Mouse (Mus musculus) limb, embryonic 15.5 days (tissue): ENCODE measurements around the gene Yrdc. TPM values are rescaled to one million over a fixed set of nuclear protein-coding genes. Genes with fewer than 3 reads are reported as not detected.

Experiments used
- ATAC-seq: fragments of 200-750 bp; cut with Nextera tagmentation; 2 replicates; pipeline ENCODE4 v1.8.0; 2017; ENCODE audit warnings: low read depth, moderate TSS enrichment; ENCODE audit not compliant: insufficient number of reproducible peaks, low FRiP score, low TSS enrichment
- H3K27ac ChIP-seq: fragments of 300-500 bp; sonication (generic); 2 replicates; pipeline ENCODE4 v1.5.1; 2015; ENCODE audit warnings: moderate library complexity, mild to moderate bottlenecking, inconsistent platforms
- H3K27me3 ChIP-seq: fragments of 300-500 bp; sonication (generic); 2 replicates; pipeline ENCODE4 v1.6.1; 2015; ENCODE audit warnings: inconsistent platforms
- H3K36me3 ChIP-seq: fragments of 300-500 bp; sonication (generic); 2 replicates; pipeline ENCODE4 v1.6.1; 2015; ENCODE audit warnings: inconsistent platforms
- H3K4me1 ChIP-seq: fragments of 300-500 bp; sonication (generic); 2 replicates; pipeline ENCODE4 v1.6.1; 2015; ENCODE audit warnings: inconsistent platforms
- H3K4me2 ChIP-seq: fragments of 300-500 bp; sonication (generic); 2 replicates; pipeline ENCODE4 v1.6.1; 2015; ENCODE audit warnings: mild to moderate bottlenecking, inconsistent platforms
- H3K4me3 ChIP-seq: fragments of 300-500 bp; sonication (generic); 2 replicates; pipeline ENCODE4 v1.5.1; 2015; ENCODE audit warnings: mild to moderate bottlenecking, inconsistent platforms
- H3K9ac ChIP-seq: fragments of 300-500 bp; sonication (generic); 2 replicates; pipeline ENCODE4 v1.6.1; 2015; ENCODE audit warnings: inconsistent platforms
- H3K9me3 ChIP-seq: fragments of 300-500 bp; sonication (generic); 2 replicates; pipeline ENCODE4 v1.6.1; 2016; ENCODE audit warnings: inconsistent platforms
- WGBS: fragments of 180-500 bp; shearing (Covaris S2); methylation state at CpG from one replicate; pipeline ENCODE4 v1.1.7; 2015; 5-methylcytosine and 5-hydroxymethylcytosine counted together
- polyA plus RNA-seq: library from polyadenylated mRNA; unstranded; fragments of >200 nt; fragmentation: Nextera tagmentation; extraction: Ambion mirVana; gene quantifications from 2 replicates; pipeline ENCODE4 v1.2.1, GENCODE M21; 2015

Gene Yrdc
- polyA plus RNA-seq = 32.1 and 40.1 TPM in 2 replicates

DNA sequence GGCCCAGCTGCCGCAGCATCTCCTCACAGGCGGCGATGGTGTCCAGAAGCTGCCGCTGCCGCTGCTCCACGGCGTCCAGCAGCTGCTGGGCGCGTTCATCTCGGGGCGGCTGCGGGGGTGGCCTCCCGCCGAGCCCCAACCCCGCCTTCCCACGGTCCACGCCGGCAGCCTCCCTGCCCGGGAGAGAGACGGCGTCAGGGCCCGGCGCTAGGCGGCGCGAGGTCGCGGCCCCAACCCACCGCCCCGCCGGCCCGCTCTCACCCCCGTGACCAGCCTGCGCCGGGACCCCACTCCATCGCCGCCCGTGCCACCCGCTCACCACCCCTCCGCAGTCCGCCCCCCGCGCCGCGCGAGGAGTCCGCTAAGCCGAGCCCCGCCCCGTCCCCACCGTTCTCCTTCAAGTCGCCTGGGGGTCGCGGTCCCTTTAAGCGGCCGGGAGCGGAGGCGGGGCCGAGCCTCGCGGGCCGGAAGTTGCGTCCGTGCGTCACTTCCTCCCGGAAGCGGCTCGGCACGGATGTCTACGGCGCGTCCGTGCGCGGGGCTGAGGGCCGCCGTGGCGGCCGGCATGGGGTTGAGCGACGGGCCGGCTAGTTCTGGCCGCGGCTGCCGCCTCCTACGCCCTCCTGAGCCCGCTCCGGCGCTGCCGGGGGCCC is at the start of gene Yrdc:
Gene Yrdc (plus strand): TSS at position 419 of the 653 bp plus-strand sequence.
- H3K9ac ChIP-seq = peak within 1 kb of the TSS; percentile 85
- H3K27ac ChIP-seq = peak within 1 kb of the TSS; percentile 93
- H3K4me2 ChIP-seq = peak within 1 kb of the TSS; percentile 84
- ATAC-seq = peak; percentile 92
- no peaks in the 10 kb centered on the region for H3K27me3 ChIP-seq
- H3K9me3 ChIP-seq = no peaks in the 10 kb centered on the region
- H3K4me1 ChIP-seq = peaks cover 22% of the 10 kb centered on the region
- H3K4me3 ChIP-seq = peak within 1 kb of the TSS; percentile 98
- peaks cover 30% of the 10 kb centered on the region for H3K36me3 ChIP-seq
- WGBS = 1% methylated on average over 67 of the region's 90 CpGs

DNA sequence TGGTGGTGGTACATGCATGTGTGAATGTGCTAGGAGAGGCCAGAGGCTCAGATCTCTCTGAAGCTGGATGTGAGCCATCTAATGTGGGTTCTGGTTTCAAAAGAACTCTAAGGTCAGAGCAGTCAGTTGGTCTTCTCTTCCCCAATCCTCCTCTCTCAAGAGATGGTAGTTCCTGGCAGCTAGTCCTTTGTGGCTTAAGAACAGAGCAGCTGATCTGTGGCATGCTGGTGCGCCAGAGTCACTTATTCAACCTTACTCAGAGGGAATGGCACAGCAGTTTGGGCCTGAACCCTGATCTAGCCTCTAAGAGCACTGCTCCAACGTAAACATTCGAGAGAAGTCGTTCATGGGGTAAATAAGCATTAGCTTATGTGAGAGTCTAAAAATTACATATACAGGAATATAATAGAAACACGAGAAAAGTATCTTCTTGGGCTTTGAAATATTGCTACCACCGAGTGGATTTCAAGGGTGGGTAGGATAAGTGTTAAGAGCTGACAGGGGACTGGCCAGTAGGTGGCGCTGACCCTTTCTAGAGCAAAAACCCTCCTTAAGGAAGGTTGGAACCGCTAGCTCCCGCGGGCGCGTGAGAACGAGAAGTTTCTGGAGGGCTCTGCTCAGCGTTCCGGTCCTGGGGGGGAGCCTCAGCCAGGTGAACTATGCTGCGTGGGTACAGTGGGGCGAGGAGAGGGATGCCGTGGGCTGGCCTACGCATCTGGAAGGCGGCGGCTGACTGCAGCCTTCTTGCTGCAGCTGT is 48.7 kb upstream of the Yrdc start, which contains the start of gene Mtf1:
Gene Mtf1 (plus strand): TSS at position 553 of the 757 bp plus-strand sequence.
- H3K9me3 ChIP-seq = no peaks in the 10 kb centered on the region
- peak within 1 kb of the TSS; percentile 93 for H3K4me3 ChIP-seq
- ATAC-seq = peak; percentile 79
- H3K27ac ChIP-seq = peak within 1 kb of the TSS; percentile 98
- peak within 1 kb of the TSS; percentile 97 for H3K9ac ChIP-seq
- H3K27me3 ChIP-seq = no peaks in the 10 kb centered on the region
- peaks cover 60% of the 10 kb centered on the region for H3K36me3 ChIP-seq
- WGBS = 2% methylated on average over 21 of the region's 21 CpGs
- peak within 1 kb of the TSS; percentile 86 for H3K4me2 ChIP-seq
- peaks cover 10% of the 10 kb centered on the region for H3K4me1 ChIP-seq

DNA sequence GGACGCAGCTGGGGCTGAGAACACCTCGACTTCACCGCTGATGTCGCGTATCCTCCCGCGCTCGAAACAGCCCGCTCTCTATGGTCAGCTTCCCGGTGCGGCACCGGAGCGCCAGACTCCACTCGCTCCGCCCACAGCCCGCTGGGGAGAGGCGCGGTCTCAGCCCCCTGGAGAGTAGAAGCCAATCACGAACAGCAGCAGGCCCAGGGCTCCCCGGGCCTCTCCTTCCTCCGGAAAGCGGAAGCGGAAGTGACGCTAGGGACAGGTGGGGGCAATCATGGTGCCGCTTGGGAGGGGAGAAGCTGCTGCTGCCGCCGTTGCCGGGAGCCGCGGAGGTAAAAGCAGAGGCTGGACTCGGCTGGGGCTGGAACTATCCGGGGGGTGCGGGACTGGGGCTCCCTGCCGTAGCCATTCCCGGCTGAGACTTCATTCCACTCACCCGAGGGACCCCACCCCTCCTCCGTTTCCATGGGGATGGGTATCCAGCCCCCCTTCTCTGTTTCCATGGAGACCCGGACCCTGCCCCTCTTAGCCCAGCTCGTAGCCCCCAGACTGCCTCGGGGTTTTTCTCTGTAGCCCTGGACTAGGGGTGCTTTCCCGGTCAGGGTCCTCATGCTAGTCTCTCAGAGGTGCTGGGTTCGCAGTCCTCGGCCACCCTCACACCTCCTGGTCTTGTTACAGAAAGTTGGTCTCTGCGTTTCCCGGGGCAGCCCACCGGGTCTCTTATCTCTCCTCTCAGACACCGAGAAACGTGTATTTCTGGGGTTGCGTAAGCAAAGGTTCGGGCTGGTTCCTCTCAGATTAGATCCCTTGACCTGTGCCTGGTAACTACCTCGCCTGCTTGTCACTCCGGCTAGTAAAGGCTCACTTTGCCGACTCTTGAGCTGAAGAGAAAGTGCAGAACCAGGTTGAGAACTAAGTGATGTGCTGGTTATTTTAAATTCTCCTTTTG is 47.9 kb upstream of the Yrdc start:
- H3K9me3 ChIP-seq = no peaks in the 10 kb centered on the region
- WGBS = 1% methylated on average over 52 of the region's 53 CpGs
- peaks cover 10% of the 10 kb centered on the region for H3K4me1 ChIP-seq
- H3K27me3 ChIP-seq = no peaks in the 10 kb centered on the region
- H3K27ac ChIP-seq = peak overlapping the region; percentile 98
- H3K4me3 ChIP-seq = peak overlapping the region; percentile 93
- H3K4me2 ChIP-seq = peak overlapping the region; percentile 86
- peak; percentile 98 for ATAC-seq
- peak overlapping the region; percentile 97 for H3K9ac ChIP-seq
- peaks cover 64% of the 10 kb centered on the region for H3K36me3 ChIP-seq

DNA sequence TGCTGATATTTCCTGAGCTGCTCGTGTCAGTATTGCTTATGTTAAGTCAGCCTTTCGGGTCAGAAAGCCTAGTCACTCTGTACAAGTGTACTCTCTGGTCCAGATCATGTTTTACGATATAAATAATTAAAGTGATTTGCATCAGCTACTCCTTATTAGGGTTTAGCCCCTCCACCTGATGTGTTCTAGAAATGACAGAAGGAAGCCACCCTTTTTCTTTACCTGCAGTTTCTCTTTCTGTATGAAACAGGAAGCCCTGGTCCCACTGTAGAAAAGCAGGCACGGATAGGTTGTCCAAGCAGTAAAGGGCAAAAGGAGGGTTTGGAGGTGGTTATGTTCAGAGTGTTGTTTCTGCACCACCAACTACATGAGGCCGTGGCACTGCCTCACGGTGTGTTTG is 47.1 kb upstream of the Yrdc start:
- Histone ChIP-seq H3K36me3 (peaks cover 58% of the 10 kb centered on the region), H3K27me3 (no peaks in the 10 kb centered on the region), H3K4me2 (peak overlapping the region; percentile 86), H3K9me3 (no peaks in the 10 kb centered on the region), H3K9ac (peak overlapping the region; percentile 97; the same call in 1 of the 2 replicates), H3K4me3 (peak overlapping the region; percentile 93), H3K4me1 (peaks cover 10% of the 10 kb centered on the region), H3K27ac (no peak overlapping the region)
- no peak for ATAC-seq
- WGBS = 75% methylated on average over 6 of the region's 6 CpGs

DNA sequence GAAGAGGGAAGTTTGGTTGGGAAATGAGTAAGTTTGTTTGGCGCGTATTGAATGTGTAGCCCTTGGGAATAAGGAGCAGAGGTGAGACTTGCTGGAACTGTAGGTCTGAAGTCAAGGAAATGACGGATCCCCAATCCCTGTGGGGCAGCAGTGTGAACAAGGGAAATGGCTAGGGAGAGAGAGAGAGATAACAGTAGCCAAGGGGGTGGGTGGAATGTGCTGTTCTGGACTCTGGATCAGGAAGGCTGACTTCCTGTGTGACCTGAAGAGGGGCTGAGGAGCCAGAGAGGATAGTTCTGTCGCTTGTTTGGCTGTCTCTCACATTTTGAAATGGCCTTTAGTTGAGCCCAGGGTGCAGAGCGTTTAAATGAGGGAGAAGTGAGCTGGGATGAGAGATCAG is 42.0 kb upstream of the Yrdc start:
- H3K36me3 ChIP-seq = peaks cover 61% of the 10 kb centered on the region
- 81% methylated on average over 5 of the region's 5 CpGs for WGBS
- no peak for ATAC-seq
- H3K4me1 ChIP-seq = peaks cover 3% of the 10 kb centered on the region
- H3K4me2 ChIP-seq = no peak overlapping the region
- no peaks in the 10 kb centered on the region for H3K27me3 ChIP-seq
- H3K4me3 ChIP-seq = no peak overlapping the region
- no peak overlapping the region for H3K9ac ChIP-seq
- no peak overlapping the region for H3K27ac ChIP-seq
- H3K9me3 ChIP-seq = no peaks in the 10 kb centered on the region

DNA sequence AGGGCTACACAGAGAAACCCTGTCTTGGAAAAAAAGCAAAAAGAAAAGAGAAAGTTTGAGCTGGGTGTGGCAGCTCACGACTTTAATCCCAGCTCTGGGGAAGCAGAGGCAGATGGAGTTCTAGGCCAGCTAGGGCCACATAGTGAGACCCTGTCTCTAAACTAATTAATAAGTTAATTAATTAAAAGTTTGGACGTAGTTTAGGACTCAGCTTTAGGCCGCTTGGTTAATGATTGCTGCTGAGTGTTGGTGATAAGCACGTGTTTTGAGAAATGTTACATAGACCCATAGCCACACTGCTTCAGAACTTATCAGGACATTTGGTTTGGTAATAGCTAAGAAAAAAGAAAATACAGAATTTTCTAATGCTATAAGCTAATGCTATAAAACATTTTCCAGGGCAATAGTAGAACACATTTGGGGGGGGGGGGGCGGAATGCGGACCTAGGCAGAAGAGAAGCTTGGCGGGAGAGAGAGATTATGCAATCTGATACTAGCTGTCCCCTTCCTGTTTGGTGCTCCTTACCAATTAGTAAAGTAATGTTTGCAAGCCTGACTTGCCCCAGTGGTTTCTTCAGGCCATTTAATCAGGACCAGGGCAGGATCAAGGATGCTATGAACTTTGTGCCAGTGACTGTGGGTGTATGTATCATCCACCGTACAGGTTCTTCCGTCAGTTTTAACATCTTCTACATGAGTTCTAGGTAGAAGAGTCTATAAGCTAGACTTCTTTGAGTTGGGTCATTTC is 41.2 kb upstream of the Yrdc start:
- Histone ChIP-seq H3K9ac (no peak overlapping the region), H3K4me1 (no peaks in the 10 kb centered on the region), H3K27me3 (no peaks in the 10 kb centered on the region), H3K4me3 (no peak overlapping the region), H3K27ac (no peak overlapping the region), H3K36me3 (peaks cover 63% of the 10 kb centered on the region), H3K4me2 (no peak overlapping the region), H3K9me3 (no peaks in the 10 kb centered on the region)
- WGBS = 84% methylated on average over 9 of the region's 9 CpGs
- no peak for ATAC-seq

DNA sequence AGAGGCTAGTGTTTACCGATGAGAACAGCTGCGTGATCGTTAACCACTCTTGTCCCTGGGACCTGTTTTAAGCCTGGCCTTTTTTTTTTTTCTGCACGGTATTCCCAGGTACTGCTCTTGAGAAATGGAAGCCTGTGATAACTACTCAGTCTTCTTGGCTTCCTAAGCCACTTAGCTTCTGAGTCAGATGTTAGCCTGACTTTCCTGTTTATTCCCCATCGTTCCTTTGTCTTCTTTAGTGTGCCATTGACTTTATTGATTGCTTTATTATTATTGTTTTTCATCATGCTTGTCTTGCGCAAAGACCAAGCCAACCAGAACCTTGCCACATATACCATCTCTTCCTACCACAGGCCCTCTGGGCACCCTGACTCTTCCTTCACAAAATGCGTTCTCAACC is 40.4 kb upstream of the Yrdc start:
- no peaks in the 10 kb centered on the region for H3K27me3 ChIP-seq
- 88% methylated on average over 7 of the region's 7 CpGs for WGBS
- H3K4me3 ChIP-seq = no peak overlapping the region
- ATAC-seq = no peak
- no peaks in the 10 kb centered on the region for H3K4me1 ChIP-seq
- no peaks in the 10 kb centered on the region for H3K9me3 ChIP-seq
- H3K4me2 ChIP-seq = no peak overlapping the region
- H3K36me3 ChIP-seq = peaks cover 55% of the 10 kb centered on the region
- no peak overlapping the region for H3K9ac ChIP-seq
- H3K27ac ChIP-seq = no peak overlapping the region

DNA sequence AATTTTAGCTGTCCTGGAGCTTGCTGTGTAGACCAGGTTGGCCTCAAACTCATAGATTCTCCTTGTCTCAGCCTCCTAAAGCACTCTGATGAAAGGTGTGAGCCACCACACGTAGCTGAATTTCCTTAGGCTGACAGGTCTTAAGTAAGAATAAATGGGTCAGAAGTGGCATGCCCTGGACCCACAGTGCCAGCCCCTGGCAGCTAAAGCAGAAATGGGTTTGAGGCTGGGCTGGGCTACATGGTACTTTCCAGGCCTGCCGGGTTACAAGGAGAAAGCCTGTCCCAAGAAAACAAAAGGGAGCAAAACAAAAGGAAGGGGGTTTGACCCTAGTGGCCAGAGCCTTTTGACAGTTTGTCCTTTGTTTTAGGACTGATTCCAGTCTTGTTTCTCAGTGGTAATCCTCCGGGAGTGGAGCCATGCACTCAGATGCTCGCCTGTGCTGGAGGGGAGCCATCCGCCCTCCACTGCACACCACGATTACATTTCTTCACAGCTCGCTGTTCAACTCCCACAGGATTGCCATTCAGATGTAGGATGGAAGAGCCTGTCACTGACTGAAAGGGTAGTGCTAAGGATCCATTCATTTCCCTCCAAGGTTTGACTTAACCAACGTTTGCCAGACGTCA is 39.0 kb upstream of the Yrdc start:
- no peak for ATAC-seq
- no peaks in the 10 kb centered on the region for H3K27me3 ChIP-seq
- 78% methylated on average over 9 of the region's 9 CpGs for WGBS
- no peaks in the 10 kb centered on the region for H3K9me3 ChIP-seq
- H3K36me3 ChIP-seq = peaks cover 45% of the 10 kb centered on the region
- no peak overlapping the region for H3K9ac ChIP-seq
- no peak overlapping the region for H3K4me3 ChIP-seq
- H3K4me2 ChIP-seq = no peak overlapping the region
- H3K27ac ChIP-seq = no peak overlapping the region
- H3K4me1 ChIP-seq = no peaks in the 10 kb centered on the region

DNA sequence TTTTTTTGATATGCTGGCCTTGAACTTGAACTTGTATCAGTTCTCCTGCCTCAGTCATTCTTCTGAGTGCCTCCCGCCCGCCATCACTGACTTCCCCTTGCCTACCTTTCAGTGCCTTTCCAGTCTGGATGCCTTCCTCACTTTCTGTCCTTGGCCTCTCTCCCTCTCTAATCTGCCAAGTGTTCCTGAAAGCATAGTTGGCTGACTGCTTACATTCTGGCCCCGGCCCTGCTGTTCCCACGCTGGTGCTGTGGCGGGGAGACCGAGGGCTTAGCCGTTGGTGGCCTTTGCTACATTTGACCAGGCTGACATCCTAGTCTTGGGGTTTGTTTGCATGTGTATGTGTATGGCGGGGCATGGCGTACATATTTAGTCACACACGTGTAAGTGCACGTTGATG is 34.6 kb upstream of the Yrdc start:
- Histone ChIP-seq H3K9ac (no peak overlapping the region), H3K9me3 (no peaks in the 10 kb centered on the region), H3K36me3 (peaks cover 35% of the 10 kb centered on the region), H3K4me1 (peaks cover 6% of the 10 kb centered on the region), H3K27ac (no peak overlapping the region), H3K4me2 (no peak overlapping the region), H3K27me3 (no peaks in the 10 kb centered on the region), H3K4me3 (no peak overlapping the region)
- no peak for ATAC-seq
- 93% methylated on average over 11 of the region's 11 CpGs for WGBS

DNA sequence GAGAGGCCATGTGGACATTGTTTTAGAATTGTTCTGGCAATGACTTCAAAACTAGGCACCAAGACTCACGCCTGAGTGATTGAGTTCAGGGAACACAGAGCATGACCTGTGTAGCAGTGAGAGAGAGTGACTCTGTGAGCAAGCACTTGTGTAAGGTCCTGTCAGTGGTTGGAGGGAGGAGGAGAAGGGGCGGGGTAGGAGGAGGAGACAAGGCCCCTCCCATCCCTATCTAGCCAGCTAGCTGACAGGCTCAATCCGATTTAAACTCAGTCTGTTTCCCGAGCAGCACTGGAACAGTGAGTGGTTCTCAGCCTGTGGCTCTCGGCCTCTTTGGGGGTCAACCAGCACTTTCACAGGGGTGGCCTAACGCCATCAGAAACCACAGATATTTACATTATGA is 32.7 kb upstream of the Yrdc start:
- Histone ChIP-seq H3K27ac (no peak overlapping the region), H3K4me2 (no peak overlapping the region), H3K4me1 (peaks cover 6% of the 10 kb centered on the region), H3K27me3 (no peaks in the 10 kb centered on the region), H3K9me3 (no peaks in the 10 kb centered on the region), H3K36me3 (peaks cover 38% of the 10 kb centered on the region), H3K4me3 (no peak overlapping the region), H3K9ac (no peak overlapping the region)
- 33% methylated on average over 6 of the region's 6 CpGs for WGBS
- ATAC-seq = no peak

DNA sequence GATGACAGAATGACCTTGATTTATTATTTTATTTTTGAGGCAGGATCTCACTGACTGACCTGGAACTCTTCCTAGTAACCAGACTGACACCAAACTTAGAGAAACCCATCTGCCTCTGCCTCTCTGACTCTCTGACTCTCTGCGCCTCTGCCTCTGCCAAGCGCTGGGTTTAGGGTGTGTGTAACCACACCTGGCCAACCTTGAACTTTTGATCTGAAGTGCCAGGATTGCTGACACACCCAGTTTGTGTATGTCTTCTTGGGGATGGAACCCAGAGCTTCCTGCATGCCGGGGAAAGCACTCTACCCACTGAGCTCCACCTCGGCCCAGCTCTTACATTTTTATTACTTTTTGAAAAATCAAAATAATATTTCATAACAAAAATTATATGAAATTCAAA is 31.6 kb upstream of the Yrdc start:
- Histone ChIP-seq H3K27me3 (no peaks in the 10 kb centered on the region), H3K4me2 (no peak overlapping the region), H3K36me3 (peaks cover 42% of the 10 kb centered on the region), H3K4me3 (no peak overlapping the region), H3K9me3 (no peaks in the 10 kb centered on the region), H3K4me1 (peaks cover 6% of the 10 kb centered on the region), H3K27ac (no peak overlapping the region), H3K9ac (no peak overlapping the region)
- no peak for ATAC-seq
- WGBS = 89% methylated on average over 4 of the region's 4 CpGs
